Comparison of ENCODE assay signal across 19 mouse cellular contexts in genomic region chr13:8596977-8597646, GRCm38 (mm10).
DNase-seq lines count a peak whose midpoint lies in the region; ATAC-seq and TF ChIP-seq lines count a peak whose summit lies in the region.
"Had no signal": no experiment of that assay in that cellular context is flagged by ENCODE, and none has a peak within 500 bp of the region (broad histone marks: within the 10 kb centered on the region; RNA-seq: fewer than 3 reads in every experiment).

No protein-coding gene starts in this region.

- TF ChIP-seq POLR2A in CH12.LX (IDR thresholded peaks at IDR 0.05; ENCODE audit: low read depth, low read length) = no peak

- no peaks in the 10 kb centered on the region for H3K36me3 ChIP-seq in forebrain, embryonic 15.5 days
- no peaks in the 10 kb centered on the region for H3K36me3 ChIP-seq in forebrain, embryonic 12.5 days (replicated peaks)
- H3K36me3 ChIP-seq in CH12.LX (replicated peaks in 1 of 2; ENCODE audit: control insufficient read depth in 1 of 2, insufficient read depth in 1 of 2, low read length in 1 of 2) = no peaks in the 10 kb centered on the region
- no peaks in the 10 kb centered on the region for H3K36me3 ChIP-seq in forebrain, postnatal 0 days (ENCODE audit: insufficient read depth)
- H3K36me3 ChIP-seq: hindbrain, embryonic 12.5 days; hindbrain, embryonic 15.5 days had no signal

- H3K4me3 ChIP-seq in forebrain, embryonic 15.5 days = no peak overlapping the region
- H3K4me3 ChIP-seq in forebrain, embryonic 12.5 days (replicated peaks) = no peak overlapping the region
- no peak overlapping the region for H3K4me3 ChIP-seq in CH12.LX (replicated peaks in 1 of 3; ENCODE audit: low read depth in 2 of 3, low read length in 2 of 3, poor library complexity in 1 of 3)
- H3K4me3 ChIP-seq in forebrain, postnatal 0 days (ENCODE audit: low read depth, low read length) = no peak overlapping the region
- H3K4me3 ChIP-seq: hindbrain, embryonic 12.5 days; hindbrain, embryonic 15.5 days had no signal

- TF ChIP-seq EP300 in CH12.LX (IDR thresholded peaks at IDR 0.05; ENCODE audit: low read length) = no peak

- 61% methylated on average over 4 of the region's 4 CpGs for WGBS in forebrain, embryonic 15.5 days
- 79% methylated on average over 4 of the region's 4 CpGs for WGBS in forebrain, embryonic 12.5 days
- 49% methylated on average over 4 of the region's 4 CpGs for WGBS in forebrain, postnatal 0 days

- dilution Hi-C loops in CH12.LX (cut with MboI; ENCODE audit: extremely low pct_ligation_motif_present, extremely low pct_unique_long_range_greater_than_20kb, low sequenced_read_pairs) = no loop called here

- DNase-seq in CH12.LX (ENCODE audit: extremely low read depth) = peak; percentile 17
- DNase-seq in Muller cell, postnatal 12 days (ENCODE audit: inconsistent ontology term) = peak; percentile 33
- peak; percentile 25 for DNase-seq in forebrain, postnatal 0 days
- DNase-seq in adrenal gland, postnatal 36 days = no peak
- DNase-seq: adrenal gland, postnatal 10 days; cerebellum, adult 11-12 months; cerebellum, adult 8-10 months; cerebellum, postnatal 36 days; gastrocnemius, postnatal 25 days; heart, adult 18-20 months; kidney, adult 18-20 months; kidney, adult 9 months had no signal

- in situ Hi-C loops in CH12.LX (cut with MboI; ENCODE audit: low pct_ligation_motif_present, low pct_unique_long_range_greater_than_20kb, low sequenced_read_pairs) = no loop called here

- H3K27me3 ChIP-seq in forebrain, embryonic 15.5 days = no peaks in the 10 kb centered on the region
- no peaks in the 10 kb centered on the region for H3K27me3 ChIP-seq in forebrain, embryonic 12.5 days
- no peaks in the 10 kb centered on the region for H3K27me3 ChIP-seq in CH12.LX (replicated peaks)
- no peaks in the 10 kb centered on the region for H3K27me3 ChIP-seq in forebrain, postnatal 0 days (ENCODE audit: insufficient read depth, low read length)
- H3K27me3 ChIP-seq: hindbrain, embryonic 12.5 days; hindbrain, embryonic 15.5 days; Patski had no signal

- H3K27ac ChIP-seq in forebrain, embryonic 15.5 days (replicated peaks) = no peak overlapping the region
- H3K27ac ChIP-seq in forebrain, embryonic 12.5 days = no peak overlapping the region
- H3K27ac ChIP-seq in CH12.LX (ENCODE audit: insufficient read depth, low read depth) = no peak overlapping the region
- H3K27ac ChIP-seq in forebrain, postnatal 0 days (ENCODE audit: low read depth, low read length) = no peak overlapping the region
- H3K27ac ChIP-seq: hindbrain, embryonic 12.5 days; hindbrain, embryonic 15.5 days had no signal

- no peaks in the 10 kb centered on the region for H3K79me2 ChIP-seq in CH12.LX (replicated peaks; ENCODE audit: control insufficient read depth, extremely low read depth, insufficient read depth, poor library complexity, severe bottlenecking)

- no peak for TF ChIP-seq CTCF in CH12.LX (conservative IDR thresholded peaks at IDR 0.05 in 1 of 2, IDR thresholded peaks at IDR 0.05 in 1 of 2; ENCODE audit: low read depth in 2 of 2, low read length in 2 of 2)
- no peak for TF ChIP-seq CTCF in forebrain, postnatal 0 days (IDR thresholded peaks at IDR 0.05; ENCODE audit: low read depth)

- no peak overlapping the region for H3K9ac ChIP-seq in forebrain, embryonic 15.5 days (replicated peaks)
- H3K9ac ChIP-seq in forebrain, embryonic 12.5 days = no peak overlapping the region
- no peak overlapping the region for H3K9ac ChIP-seq in CH12.LX (ENCODE audit: insufficient read depth, low read depth)
- H3K9ac ChIP-seq in forebrain, postnatal 0 days = no peak overlapping the region
- H3K9ac ChIP-seq: hindbrain, embryonic 12.5 days; hindbrain, embryonic 15.5 days had no signal

- peaks cover 12% of the 10 kb centered on the region for H3K4me1 ChIP-seq in forebrain, embryonic 15.5 days
- H3K4me1 ChIP-seq in forebrain, embryonic 12.5 days = no peaks in the 10 kb centered on the region
- peaks cover 0 to 7% of the 10 kb centered on the region in 2 experiments; a peak in 2 of 4 replicates for H3K4me1 ChIP-seq in CH12.LX (ENCODE audit: control insufficient read depth in 1 of 2, insufficient read depth in 2 of 2)
- 0 out of 2 replicates have a peak, but pooled peaks cover 4% of the 10 kb centered on the region for H3K4me1 ChIP-seq in forebrain, postnatal 0 days (ENCODE audit: insufficient read depth)
- H3K4me1 ChIP-seq: hindbrain, embryonic 15.5 days had no signal

- ATAC-seq in forebrain, embryonic 15.5 days (replicated peaks) = peak; percentile 83
- ATAC-seq in forebrain, embryonic 12.5 days (ENCODE audit: low FRiP score) = no peak
- ATAC-seq in forebrain, postnatal 0 days = peak; percentile 64
- ATAC-seq: CD4-positive, CD25-positive, alpha-beta regulatory T cell, adult 4 months; Patski had no signal

- H3K9me3 ChIP-seq in forebrain, embryonic 15.5 days = no peaks in the 10 kb centered on the region
- H3K9me3 ChIP-seq in forebrain, embryonic 12.5 days = no peaks in the 10 kb centered on the region
- no peaks in the 10 kb centered on the region for H3K9me3 ChIP-seq in CH12.LX (replicated peaks; ENCODE audit: low read length)
- H3K9me3 ChIP-seq in forebrain, postnatal 0 days (ENCODE audit: low read length) = no peaks in the 10 kb centered on the region
- H3K9me3 ChIP-seq: hindbrain, embryonic 12.5 days; hindbrain, embryonic 15.5 days had no signal

- H3K4me2 ChIP-seq in forebrain, embryonic 15.5 days (replicated peaks) = no peak overlapping the region
- no peak overlapping the region for H3K4me2 ChIP-seq in forebrain, embryonic 12.5 days
- H3K4me2 ChIP-seq in CH12.LX (ENCODE audit: insufficient read depth, low read depth, poor library complexity, severe bottlenecking) = no peak overlapping the region
- H3K4me2 ChIP-seq in forebrain, postnatal 0 days (ENCODE audit: low read depth) = no peak overlapping the region
- H3K4me2 ChIP-seq: heart, embryonic 11.5 days; hindbrain, embryonic 12.5 days; hindbrain, embryonic 15.5 days had no signal

- no peak for TF ChIP-seq RAD21 in CH12.LX (IDR thresholded peaks at IDR 0.05; ENCODE audit: low read depth, low read length)

TF ChIP-seq in CH12.LX, 34 proteins besides CTCF, POLR2A, EP300 and RAD21:
- TF ChIP-seq BHLHE40 (IDR thresholded peaks at IDR 0.05; ENCODE audit: low read depth, low read length) (peak; percentile 62), KAT2A (IDR thresholded peaks at IDR 0.05; ENCODE audit: insufficient replicate concordance, low read length) (no peak), MYC (IDR thresholded peaks at IDR 0.05; ENCODE audit: low read depth, low read length) (peak; percentile 37; the same call in 1 of the 2 replicates)

Comparison
In these comparisons a context has a peak if more than half of its experiments do, and no peak if none do; other contexts are left out.
1. DNase-seq: peak in CH12.LX (single experiment), Muller cell, postnatal 12 days (single experiment) and forebrain, postnatal 0 days (single experiment); none in adrenal gland, postnatal 36 days (0 of 2).